Mouse (Mus musculus): ENCODE measurements at regions not wholly inside any gene's neighbourhood (a gene's known extent, or its start where the extent isn't known, plus 50 kb on each side); places are given as distances from the start of the nearest gene placed in this dataset.

DNA sequence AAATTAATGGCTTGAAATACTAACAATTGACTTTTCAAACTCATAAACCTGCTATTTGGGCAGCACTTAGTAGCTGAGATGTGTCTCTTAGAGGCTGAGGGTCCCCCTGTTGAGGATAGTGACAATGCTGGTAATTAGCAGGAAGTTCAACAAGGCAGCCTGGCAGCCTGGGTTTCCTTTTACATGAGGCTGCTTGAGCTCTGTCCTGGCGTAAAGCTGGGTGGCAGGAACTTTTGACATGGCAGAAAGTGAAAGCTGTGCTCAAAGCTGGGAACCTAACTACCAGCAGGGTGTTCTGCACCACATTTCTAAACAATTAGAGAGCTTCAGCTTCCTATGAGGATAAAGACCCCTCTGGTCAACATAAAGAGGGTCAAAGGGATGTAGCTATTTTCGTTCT lies 194.5 kb downstream of the Etaa1 start:
- DNase-seq = no peak

GRCm38 (mm10) chr11:17763411-17763810 lies 190.3 kb downstream of the Etaa1 start:
- DNase-seq = peak; percentile 95 to 97

DNA sequence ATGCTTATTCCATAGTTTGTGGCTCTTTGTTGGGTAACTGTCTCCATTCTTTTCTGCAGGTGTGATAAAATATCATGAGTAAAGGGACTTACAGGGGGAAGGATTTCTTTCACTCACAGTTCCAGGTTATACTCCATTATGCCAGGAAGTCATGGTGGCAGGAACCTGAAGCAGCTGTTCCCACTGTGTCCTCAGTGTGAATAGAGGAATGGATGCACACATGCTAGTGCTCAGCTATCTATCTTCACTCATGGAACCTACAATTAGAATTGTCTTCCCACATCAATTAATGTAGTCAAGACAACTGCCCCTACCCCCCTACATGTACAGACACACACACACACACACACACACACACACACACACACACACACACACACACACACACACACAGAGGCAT lies 189.5 kb downstream of the Etaa1 start:
- peak; percentile 53 to 62 for DNase-seq

DNA sequence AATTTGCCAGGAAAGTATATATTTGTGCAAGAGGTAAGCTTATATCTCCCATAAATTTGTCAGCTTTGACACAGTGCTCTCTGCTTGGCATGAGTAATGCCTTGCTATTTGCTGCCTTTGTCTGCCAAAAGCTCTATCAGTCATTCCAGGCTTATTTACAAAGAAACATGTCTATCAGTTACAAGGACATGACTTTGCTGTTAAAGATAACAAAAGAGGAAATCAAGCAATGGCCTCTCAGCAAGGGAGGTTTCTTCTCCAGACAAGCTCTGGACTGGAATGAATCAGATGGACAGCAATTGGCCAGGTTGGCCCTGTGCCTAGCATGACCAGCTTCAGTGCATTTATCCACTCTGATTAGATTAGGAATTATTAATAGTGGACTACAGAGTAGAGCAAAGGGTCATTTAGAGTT lies 185.3 kb downstream of the Etaa1 start:
- peak; percentile 90 to 93 for DNase-seq

GRCm38 (mm10) chr11:17768837-17769466 lies 184.7 kb downstream of the Etaa1 start:
- DNase-seq = peak; percentile 19 to 39

DNA sequence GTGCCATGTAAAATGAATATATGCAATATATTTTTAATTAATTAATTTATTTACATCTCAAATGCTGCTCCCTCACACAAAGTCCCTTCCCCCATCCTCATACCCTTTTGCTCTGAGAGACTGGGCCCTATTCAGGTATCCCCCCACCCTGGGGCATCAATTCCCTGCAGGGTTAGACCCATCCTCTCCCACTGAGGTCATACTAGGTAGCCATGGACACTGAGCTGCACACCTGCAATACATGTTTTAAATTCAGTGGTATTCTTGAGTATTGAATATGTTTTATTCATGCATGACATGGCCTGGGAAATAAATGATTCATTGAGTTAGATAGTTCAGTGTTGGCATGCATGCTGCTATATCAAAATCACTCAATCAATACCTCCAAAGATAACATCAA lies 156.0 kb downstream of the Etaa1 start:
- no peak for DNase-seq

DNA sequence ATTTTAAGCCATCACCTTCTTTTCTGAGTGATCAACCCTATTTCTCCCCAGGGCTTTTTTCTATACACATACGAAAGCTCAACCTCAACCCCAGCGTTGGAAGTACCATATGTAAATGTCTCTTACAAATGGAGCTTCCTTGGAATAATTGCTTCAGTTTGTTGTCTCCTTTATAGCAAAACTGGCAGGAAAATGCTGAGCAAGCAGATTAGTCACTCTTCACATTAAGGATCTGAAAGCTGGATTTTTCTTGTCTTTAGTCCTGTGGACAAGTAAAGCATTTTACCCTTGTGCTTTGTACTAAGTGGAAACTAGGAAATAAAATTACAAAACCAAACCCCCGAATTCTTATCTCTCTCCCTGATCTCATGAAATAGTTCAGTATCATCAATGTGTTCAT lies 145.8 kb downstream of the Etaa1 start:
- no peak for DNase-seq

DNA sequence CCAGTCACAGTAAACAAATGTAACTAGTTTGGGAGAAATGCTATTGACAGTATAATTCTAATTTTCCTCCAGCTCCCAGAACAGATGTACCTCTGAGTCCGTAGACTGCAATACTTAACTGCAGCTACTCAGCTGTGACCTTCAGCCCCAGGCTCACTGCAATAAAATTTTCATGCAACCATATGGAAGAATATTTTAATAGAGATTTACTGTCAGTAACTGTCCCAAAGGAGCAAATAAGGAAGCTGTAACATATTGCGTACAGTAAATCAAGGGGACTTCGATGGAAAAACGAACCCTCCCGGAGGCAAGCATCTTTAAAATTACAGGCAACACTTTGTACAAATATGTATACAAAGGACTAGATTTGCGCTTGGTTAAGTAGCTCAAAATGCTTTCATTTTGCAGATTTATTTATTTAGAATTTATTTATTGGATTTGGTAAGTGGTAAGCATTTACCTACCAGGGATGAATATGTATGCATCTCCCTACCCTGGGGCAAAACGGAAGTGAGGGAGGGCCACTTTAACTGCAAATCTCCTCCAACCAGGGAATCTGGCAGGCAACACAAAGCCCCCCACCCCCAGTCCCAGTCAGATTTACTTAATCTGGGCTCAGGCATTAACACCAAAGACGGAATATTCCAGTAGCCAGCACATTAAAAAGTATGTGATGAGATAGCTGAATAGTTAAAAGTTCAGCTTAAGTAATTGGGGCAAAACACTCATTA lies 141.7 kb downstream of the Etaa1 start:
- no peak for DNase-seq

DNA sequence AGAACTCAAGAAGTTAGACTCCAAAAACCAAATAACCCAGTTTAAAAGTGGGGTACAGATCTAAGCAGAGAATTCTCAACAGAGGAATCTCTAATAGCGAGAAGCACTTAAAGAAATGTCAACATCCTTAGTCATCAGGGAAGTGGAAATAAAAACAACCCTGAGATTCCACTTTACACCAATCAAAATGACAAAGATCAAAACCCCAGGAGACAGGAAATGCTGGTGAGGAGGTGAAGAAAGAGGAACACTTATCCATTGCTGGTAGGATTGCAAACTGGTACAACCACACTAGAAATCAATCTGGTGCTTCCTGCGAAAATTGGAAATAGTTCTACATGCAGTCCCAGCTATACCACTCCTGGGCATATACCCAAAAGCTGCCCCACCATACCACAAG lies 111.0 kb downstream of the Etaa1 start:
- DNase-seq = no peak

DNA sequence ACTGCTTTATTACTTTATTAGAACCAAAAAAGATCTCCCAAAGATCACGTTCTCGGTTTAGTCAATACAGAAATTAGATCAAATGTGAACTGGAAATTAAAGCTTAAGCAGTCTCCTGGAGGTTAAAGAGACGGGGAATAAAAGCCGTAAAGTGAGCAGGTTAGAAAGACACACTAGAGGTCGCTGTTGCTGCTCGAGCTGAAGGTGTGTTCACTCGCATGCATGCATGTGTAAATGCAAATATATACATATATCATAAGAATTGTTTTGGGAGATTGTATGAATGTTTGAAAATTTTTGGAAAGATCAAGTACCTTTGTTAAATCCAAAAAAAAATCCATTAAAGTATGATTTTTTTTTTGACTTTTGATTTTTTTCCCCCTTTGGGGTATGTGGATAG lies 101.3 kb downstream of the Etaa1 start:
- peak; percentile 76 to 83 for DNase-seq

DNA sequence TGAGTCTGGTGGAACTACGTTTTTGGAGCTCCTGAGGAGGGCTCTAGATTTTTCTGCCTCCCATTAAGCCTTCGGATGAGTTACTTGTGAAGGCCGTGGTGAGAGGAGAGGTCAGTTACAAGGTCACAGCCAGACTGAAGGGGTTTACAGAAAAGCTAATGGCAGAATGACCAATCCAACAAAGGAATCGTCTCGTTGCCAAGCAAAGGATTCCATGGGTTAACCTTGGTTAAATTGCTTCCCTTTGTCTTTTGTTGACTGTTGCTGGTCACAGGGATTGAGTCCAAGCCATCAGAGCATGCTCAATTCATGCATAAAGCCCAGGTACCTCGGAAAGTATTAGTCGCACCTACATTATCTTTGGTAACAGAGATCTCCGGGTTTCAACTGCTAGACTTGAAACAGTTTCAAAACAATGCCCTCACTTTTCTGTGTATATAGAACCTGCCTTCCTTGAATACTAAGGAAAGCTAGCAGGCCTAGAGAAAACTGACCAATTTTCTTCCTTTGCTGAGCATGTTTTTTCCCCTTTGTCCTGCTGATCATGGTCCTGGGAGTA lies 100.3 kb downstream of the Etaa1 start:
- no peak for DNase-seq

DNA sequence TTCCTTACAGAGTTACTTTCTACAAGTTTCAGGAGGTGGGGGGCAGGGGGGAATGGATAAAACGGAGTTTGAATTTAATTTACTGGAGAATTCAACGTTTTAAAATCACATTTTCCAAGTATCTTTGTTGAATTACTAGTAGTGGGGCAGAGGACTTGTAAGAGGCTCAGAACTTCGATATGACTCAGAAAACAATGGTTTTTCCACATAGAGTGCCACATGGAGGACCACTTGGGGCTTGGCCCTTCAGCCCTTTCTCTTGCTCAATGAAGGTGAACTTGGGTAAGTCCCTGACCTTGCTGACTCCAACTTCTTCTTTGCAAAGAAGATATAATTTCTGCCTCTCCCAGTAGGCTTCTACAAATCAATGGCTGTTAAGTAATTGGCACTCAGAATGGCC lies 99.8 kb downstream of the Etaa1 start:
- no peak for DNase-seq

DNA sequence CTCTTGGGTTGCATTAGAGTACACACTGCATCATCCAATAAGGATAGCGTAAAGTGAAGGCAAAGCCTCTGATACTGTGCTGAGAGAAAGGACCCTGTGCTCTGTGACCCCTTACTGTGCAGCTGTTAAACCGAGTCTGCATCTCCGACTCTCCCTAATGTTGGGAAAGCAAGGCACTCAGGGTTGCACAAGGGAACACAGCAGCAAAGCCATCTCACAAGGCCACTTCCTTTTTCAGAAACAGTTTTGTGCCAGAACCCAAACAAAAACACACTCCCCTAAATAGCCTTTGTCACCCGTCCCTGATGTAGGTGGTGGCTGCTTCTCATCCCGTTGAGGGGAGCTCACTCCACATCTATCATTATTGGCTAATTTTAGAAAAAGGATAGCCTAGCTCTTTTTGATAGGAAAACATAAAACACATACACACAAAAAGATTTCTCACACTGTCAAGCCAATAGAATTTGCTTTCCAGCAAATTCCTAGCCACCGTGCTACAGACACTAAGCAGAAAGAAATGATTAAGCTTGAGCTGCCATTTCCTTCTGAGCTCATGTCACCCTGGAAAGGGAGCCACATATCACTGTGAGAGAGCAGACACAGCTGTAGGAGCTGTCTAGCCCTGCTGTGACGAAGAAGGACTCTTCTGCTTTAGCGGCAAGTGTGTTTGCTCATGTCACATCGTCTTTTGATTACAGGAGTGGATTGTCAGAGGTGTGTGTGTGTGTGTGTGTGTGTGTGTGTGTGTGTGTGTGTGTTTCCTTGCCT lies 94.1 kb downstream of the Etaa1 start:
- DNase-seq = no peak

GRCm38 (mm10) chr11:17864833-17865397 lies 88.8 kb downstream of the Etaa1 start:
- DNase-seq = no peak

- no peak for DNase-seq
Observed at GRCm38 (mm10) chr11:17870690-17871089, 83.0 kb downstream of the Etaa1 start.

- peak; percentile 53 to 65 for DNase-seq
Observed at GRCm38 (mm10) chr11:17871920-17872319, 81.8 kb downstream of the Etaa1 start.

DNA sequence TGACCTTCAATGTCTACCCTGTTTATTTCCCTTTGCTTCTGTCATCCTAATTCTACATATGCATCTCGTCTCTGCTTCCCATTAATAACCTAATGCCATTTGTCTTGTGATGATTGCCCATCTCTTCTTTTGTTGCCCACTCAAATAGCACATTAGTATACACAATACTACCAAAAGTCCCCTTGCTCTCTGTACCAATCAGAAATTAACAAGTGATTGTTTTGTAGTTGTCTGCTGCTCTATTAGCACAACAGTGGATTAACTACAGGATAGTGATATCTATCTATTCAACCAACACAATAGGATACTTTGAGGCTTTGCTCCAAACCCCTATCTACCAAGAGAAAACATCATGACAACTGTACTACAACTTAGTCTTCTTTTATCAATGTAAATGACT lies 70.4 kb downstream of the Etaa1 start:
- no peak for DNase-seq

Measured in cerebellum, postnatal 10 days (tissue).